Mouse (Mus musculus) heart, embryonic 16.5 days (tissue): ENCODE results near the gene Magi1. TPM values are rescaled to one million over a fixed set of nuclear protein-coding genes. Genes with fewer than 3 reads are reported as not detected.

ENCODE experiments used
- ATAC-seq: fragments of 200-750 bp; cut with Nextera tagmentation; replicated peaks from 2 replicates; pipeline ENCODE4 v1.8.0; 2017; ENCODE audit warnings: moderate number of reproducible peaks; ENCODE audit not compliant: insufficient read depth, low FRiP score; ENCODE audit errors: extremely low read depth
- H3K27ac ChIP-seq: fragments of 300-500 bp; sonication (generic); 2 replicates; pipeline ENCODE4 v1.5.1; 2014; ENCODE audit warnings: mild to moderate bottlenecking, low read length, control low read depth, moderate library complexity
- H3K27me3 ChIP-seq: fragments of 300-500 bp; sonication (generic); 2 replicates; pipeline ENCODE4 v1.6.1; 2014; ENCODE audit warnings: low read length, mixed read lengths; ENCODE audit not compliant: control insufficient read depth, insufficient read depth
- H3K36me3 ChIP-seq: fragments of 300-500 bp; sonication (generic); 2 replicates; pipeline ENCODE4 v1.6.1; 2014; ENCODE audit not compliant: control insufficient read depth, insufficient read depth
- H3K4me1 ChIP-seq: fragments of 300-500 bp; sonication (generic); 2 replicates; pipeline ENCODE4 v1.6.1; 2014; ENCODE audit warnings: low read length, mixed read lengths; ENCODE audit not compliant: control insufficient read depth, insufficient read depth
- H3K4me2 ChIP-seq: fragments of 300-500 bp; sonication (generic); 2 replicates; pipeline ENCODE4 v1.6.1; 2014; ENCODE audit warnings: low read depth, mild to moderate bottlenecking, control low read depth, low read length
- H3K4me3 ChIP-seq: fragments of 300-500 bp; sonication (generic); 2 replicates; pipeline ENCODE4 v1.5.1; 2014; ENCODE audit warnings: mild to moderate bottlenecking, control low read depth, low read length
- H3K9ac ChIP-seq: fragments of 300-500 bp; sonication (generic); 2 replicates; pipeline ENCODE4 v1.6.1; 2014; ENCODE audit warnings: low read length, control low read depth
- H3K9me3 ChIP-seq: fragments of 300-500 bp; sonication (generic); replicated peaks from 2 replicates; pipeline ENCODE4 v1.6.1; 2016; ENCODE audit warnings: low read length; ENCODE audit not compliant: control insufficient read depth
- WGBS: fragments of 180-500 bp; shearing (Covaris S2); extraction: QIAGEN DNeasy Blood & Tissue Kit; methylation state at CpG from one replicate; pipeline ENCODE4 v1.1.7; 2014; 5-methylcytosine and 5-hydroxymethylcytosine counted together
- polyA plus RNA-seq: library from polyadenylated mRNA; unstranded; fragments of >200 nt; fragmentation: Nextera tagmentation; extraction: Ambion mirVana; gene quantifications from 2 replicates; pipeline ENCODE4 v1.2.1, GENCODE M21; 2015

Gene Magi1
- polyA plus RNA-seq, 1 experiment from 2014 or later: 6.3 TPM

DNA sequence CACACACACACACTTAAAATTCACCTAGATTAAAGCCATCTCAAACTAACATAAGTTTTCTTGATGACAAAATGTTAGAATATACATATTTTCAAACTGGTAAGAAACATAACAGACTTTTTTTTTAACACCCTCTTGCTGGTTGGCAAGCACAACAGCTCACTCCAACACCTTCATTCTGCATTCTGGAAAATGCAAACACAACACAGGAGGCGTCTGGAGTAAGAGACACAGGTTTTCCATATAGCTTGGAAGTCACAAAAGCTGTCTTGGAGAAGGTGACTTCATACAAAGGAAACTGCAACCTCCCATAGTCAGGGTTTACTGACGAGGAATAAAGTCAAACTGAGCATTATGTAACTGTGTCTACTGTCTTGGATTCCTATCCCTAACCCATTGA lies 381.5 kb downstream of the Magi1 start:
- no peak for ATAC-seq
- no peaks in the 10 kb centered on the region for H3K36me3 ChIP-seq
- peaks cover 3% of the 10 kb centered on the region; the same call in 1 of the 2 replicates for H3K4me1 ChIP-seq
- H3K27ac ChIP-seq: no peak overlapping the region
- no peaks in the 10 kb centered on the region for H3K27me3 ChIP-seq
- H3K4me2 ChIP-seq: no peak overlapping the region
- no peak overlapping the region for H3K9ac ChIP-seq
- no peaks in the 10 kb centered on the region for H3K9me3 ChIP-seq
- WGBS: 64% methylated on average over 2 of the region's 2 CpGs
- H3K4me3 ChIP-seq: no peak overlapping the region

DNA sequence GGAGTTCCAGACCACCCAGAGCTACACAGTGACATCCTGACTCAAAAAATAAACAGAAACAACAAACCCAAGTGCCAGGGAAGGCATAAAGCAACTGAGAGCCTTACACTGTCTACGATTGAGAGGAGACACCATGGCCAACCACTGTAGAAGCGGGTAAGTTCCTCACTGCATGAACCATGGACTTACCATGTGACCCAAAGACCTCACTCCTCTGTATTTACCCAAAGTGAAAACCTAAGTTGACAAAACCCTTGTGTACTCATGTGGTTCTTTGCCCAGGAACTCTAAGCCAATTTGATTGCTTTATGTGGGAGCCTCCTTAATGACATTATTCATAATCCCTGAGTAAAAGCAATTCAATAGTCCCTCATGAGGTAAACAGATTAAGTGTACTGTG lies 382.3 kb downstream of the Magi1 start:
- no peaks in the 10 kb centered on the region for H3K36me3 ChIP-seq
- no peak overlapping the region for H3K9ac ChIP-seq
- H3K27ac ChIP-seq: no peak overlapping the region
- no peaks in the 10 kb centered on the region for H3K9me3 ChIP-seq
- WGBS: 93% methylated on average over 2 of the region's 2 CpGs
- no peaks in the 10 kb centered on the region for H3K27me3 ChIP-seq
- peaks cover 3% of the 10 kb centered on the region; the same call in 1 of the 2 replicates for H3K4me1 ChIP-seq
- ATAC-seq: no peak
- H3K4me3 ChIP-seq: no peak overlapping the region
- H3K4me2 ChIP-seq: no peak overlapping the region

GRCm38 (mm10) chr6:93897512-93897911 lies 386.2 kb downstream of the Magi1 start:
- no peak overlapping the region for H3K9ac ChIP-seq
- H3K9me3 ChIP-seq: no peaks in the 10 kb centered on the region
- no peaks in the 10 kb centered on the region for H3K27me3 ChIP-seq
- ATAC-seq: no peak
- no peaks in the 10 kb centered on the region for H3K36me3 ChIP-seq
- H3K4me3 ChIP-seq: no peak overlapping the region
- 76% methylated on average over 2 of the region's 2 CpGs for WGBS
- peaks cover 5% of the 10 kb centered on the region; the same call in 1 of the 2 replicates for H3K4me1 ChIP-seq
- no peak overlapping the region for H3K27ac ChIP-seq
- H3K4me2 ChIP-seq: no peak overlapping the region

GRCm38 (mm10) chr6:93895721-93896120 lies 388.0 kb downstream of the Magi1 start:
- H3K9me3 ChIP-seq: no peaks in the 10 kb centered on the region
- WGBS: 74% methylated on average over 2 of the region's 2 CpGs
- H3K9ac ChIP-seq: no peak overlapping the region
- ATAC-seq: no peak
- peaks cover 5% of the 10 kb centered on the region; the same call in 1 of the 2 replicates for H3K4me1 ChIP-seq
- H3K27me3 ChIP-seq: no peaks in the 10 kb centered on the region
- no peak overlapping the region for H3K4me3 ChIP-seq
- H3K27ac ChIP-seq: no peak overlapping the region
- no peak overlapping the region for H3K4me2 ChIP-seq
- H3K36me3 ChIP-seq: no peaks in the 10 kb centered on the region

- no peak for ATAC-seq
- Histone ChIP-seq H3K27ac (no peak overlapping the region), H3K36me3 (no peaks in the 10 kb centered on the region), H3K4me1 (peaks cover 5% of the 10 kb centered on the region; the same call in 1 of the 2 replicates), H3K9ac (no peak overlapping the region), H3K4me3 (no peak overlapping the region), H3K4me2 (peak overlapping the region; percentile 7; the same call in 1 of the 2 replicates), H3K27me3 (no peaks in the 10 kb centered on the region), H3K9me3 (no peaks in the 10 kb centered on the region)
- 31% methylated on average over 7 of the region's 7 CpGs for WGBS
Measured at GRCm38 (mm10) chr6:93893956-93894355, 389.8 kb downstream of the Magi1 start.

- H3K27ac ChIP-seq: no peak overlapping the region
- no peak overlapping the region for H3K4me2 ChIP-seq
- no peak for ATAC-seq
- H3K36me3 ChIP-seq: no peaks in the 10 kb centered on the region
- no peaks in the 10 kb centered on the region for H3K27me3 ChIP-seq
- peaks cover 5% of the 10 kb centered on the region; the same call in 1 of the 2 replicates for H3K4me1 ChIP-seq
- no peaks in the 10 kb centered on the region for H3K9me3 ChIP-seq
- 59% methylated on average over 5 of the region's 5 CpGs for WGBS
- H3K4me3 ChIP-seq: no peak overlapping the region
- H3K9ac ChIP-seq: no peak overlapping the region
Measured at GRCm38 (mm10) chr6:93892922-93893321, 390.8 kb downstream of the Magi1 start.

DNA sequence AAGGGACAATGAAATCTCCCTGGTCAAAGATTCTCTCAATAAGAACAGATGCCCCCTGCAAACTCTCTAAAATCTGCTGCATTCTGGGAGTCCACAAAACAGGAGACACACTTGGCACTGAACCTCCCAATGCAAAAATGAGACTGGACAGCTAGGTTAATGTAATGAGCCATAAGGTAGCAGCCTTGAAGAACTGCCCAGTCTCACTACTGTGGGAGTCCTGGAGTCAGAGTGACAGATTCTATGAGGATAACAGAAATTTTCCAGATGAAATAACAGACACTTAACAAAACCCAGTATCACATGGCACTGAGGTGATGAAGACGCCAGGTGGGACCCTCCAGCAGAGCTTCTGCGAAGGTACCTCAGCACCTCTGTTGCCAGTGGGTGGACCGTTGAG lies 393.7 kb downstream of the Magi1 start:
- Histone ChIP-seq H3K36me3 (no peaks in the 10 kb centered on the region), H3K27me3 (no peaks in the 10 kb centered on the region), H3K4me3 (no peak overlapping the region), H3K9me3 (no peaks in the 10 kb centered on the region), H3K4me1 (peaks cover 5% of the 10 kb centered on the region; the same call in 1 of the 2 replicates), H3K4me2 (no peak overlapping the region), H3K9ac (no peak overlapping the region), H3K27ac (no peak overlapping the region)
- ATAC-seq: no peak
- WGBS: 94% methylated on average over 3 of the region's 3 CpGs

DNA sequence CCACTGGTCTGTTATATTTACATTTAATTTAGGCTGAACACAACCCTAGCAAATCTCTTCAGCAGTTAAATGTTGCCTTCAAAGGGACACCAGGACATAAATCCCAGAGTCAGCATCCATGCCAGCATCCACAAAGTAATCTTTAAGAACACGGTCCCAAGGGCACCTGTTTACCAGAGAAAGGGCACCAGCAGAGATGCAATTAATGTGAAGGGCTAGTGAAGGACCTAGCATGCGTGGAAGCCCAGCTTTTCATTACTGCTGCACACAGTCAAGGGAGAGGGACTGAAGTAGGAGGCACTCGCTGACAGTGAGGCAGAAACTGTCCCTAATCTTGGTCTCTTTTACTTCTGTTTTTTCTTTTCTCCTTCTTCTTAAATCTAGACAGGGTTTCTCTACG lies 406.4 kb downstream of the Magi1 start:
- Histone ChIP-seq H3K4me1 (no peaks in the 10 kb centered on the region), H3K27ac (no peak overlapping the region), H3K4me2 (no peak overlapping the region), H3K36me3 (no peaks in the 10 kb centered on the region), H3K9me3 (no peaks in the 10 kb centered on the region), H3K9ac (no peak overlapping the region), H3K4me3 (no peak overlapping the region), H3K27me3 (no peaks in the 10 kb centered on the region)
- ATAC-seq: no peak
- WGBS: 75% methylated on average over 4 of the region's 4 CpGs

GRCm38 (mm10) chr6:93874936-93875335 lies 408.8 kb downstream of the Magi1 start:
- H3K4me1 ChIP-seq: peaks cover 6% of the 10 kb centered on the region; the same call in 1 of the 2 replicates
- H3K9me3 ChIP-seq: no peaks in the 10 kb centered on the region
- 80% methylated on average over 2 of the region's 2 CpGs for WGBS
- no peak overlapping the region for H3K4me2 ChIP-seq
- no peak overlapping the region for H3K9ac ChIP-seq
- H3K4me3 ChIP-seq: no peak overlapping the region
- no peaks in the 10 kb centered on the region for H3K27me3 ChIP-seq
- H3K36me3 ChIP-seq: no peaks in the 10 kb centered on the region
- no peak overlapping the region for H3K27ac ChIP-seq
- no peak for ATAC-seq
